Mouse (Mus musculus): ENCODE results near the gene Vps37c.

Vps37c gene

DNA sequence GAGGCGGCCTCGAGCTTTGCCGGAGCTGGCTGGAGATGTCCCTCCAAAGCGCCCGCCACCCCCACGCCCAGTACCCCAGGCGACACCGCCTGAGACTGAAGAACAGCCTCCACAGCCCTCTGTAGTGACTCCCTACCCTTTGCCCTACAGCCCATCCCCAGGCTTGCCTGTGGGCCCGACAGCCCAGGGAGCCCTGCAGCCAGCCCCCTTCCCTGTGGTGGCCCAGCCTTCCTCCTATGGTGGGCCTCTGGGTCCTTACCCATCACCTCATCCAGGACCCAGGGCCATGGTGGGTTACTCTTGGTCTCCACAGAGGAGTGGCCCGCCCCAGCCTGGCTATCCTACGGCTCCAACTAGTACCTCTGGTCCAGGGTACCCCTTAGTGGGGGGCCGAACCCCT is 24.1 kb downstream of the Vps37c start:
- no peak for DNase-seq (ENCODE audit: low read depth in 1 of 2, low spot score in 2 of 2)

- DNase-seq (ENCODE audit: low read depth in 1 of 2, low spot score in 2 of 2), result no peak
Observed at GRCm38 (mm10) chr19:10713551-10713950, 25.0 kb downstream of the Vps37c start.

DNA sequence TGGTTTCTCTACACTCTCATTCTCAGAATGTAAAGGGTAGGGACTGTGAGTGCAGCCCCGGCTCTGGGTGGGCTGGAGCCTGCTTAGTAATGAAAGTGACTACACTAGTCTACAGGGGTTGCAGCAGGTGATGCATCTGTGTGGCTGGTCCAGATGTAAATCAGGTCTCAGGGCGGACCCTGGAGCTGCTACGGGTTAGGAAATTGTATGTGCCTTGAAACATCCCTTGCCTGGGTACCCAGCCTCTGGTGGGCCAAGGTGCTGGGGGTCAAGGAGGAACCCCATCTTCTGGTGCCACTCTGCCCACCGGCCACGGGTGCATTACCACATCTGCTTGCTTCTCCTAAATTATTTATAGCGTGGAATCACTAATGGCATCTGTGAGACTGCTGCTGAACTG is 25.6 kb downstream of the Vps37c start:
- DNase-seq (ENCODE audit: low read depth in 1 of 2, low spot score in 2 of 2), result no peak

DNA sequence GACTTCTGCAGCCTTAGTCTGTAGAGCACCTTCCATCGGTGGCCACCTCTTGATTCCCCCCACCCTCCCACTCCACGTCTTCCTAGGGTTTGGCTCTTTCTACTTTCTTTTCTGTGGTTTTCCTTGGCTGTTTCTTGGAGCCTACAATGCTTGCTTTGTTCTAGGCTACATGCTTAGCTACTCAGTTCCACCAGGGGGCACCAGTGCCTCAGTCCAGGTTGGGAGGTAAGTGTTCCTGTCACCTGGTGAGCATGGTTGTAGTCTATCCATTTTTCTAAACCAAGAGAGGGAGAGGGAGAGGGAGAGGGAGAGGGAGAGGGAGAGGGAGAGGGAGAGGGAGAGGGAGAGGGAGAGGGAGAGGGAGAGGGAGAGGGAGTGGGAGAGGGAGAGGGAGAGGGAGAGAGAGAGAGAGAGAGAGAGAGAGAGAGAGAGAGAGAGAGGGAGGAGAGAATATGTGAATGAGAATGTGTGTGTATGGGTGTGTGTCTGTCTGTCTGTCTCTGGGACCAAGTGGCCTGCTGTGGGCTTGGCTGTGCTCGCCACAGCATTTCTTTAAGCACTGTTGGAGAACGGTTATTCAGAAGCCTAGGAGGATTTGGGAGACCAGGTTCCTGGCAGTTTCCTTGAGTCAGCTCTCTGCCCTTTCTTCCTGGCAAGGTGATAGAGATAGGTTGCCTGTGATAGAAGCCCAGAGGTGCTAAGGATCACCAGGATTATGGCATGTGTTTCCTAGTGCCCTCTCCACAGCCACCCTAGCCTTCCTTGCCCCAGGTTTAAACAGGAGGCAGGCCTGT is 26.3 kb downstream of the Vps37c start:
- DNase-seq (ENCODE audit: low read depth in 1 of 2, low spot score in 2 of 2), result no peak

GRCm38 (mm10) chr19:10715476-10715875 is 26.9 kb downstream of the Vps37c start:
- no peak for DNase-seq (ENCODE audit: low read depth in 1 of 2, low spot score in 2 of 2)

DNA sequence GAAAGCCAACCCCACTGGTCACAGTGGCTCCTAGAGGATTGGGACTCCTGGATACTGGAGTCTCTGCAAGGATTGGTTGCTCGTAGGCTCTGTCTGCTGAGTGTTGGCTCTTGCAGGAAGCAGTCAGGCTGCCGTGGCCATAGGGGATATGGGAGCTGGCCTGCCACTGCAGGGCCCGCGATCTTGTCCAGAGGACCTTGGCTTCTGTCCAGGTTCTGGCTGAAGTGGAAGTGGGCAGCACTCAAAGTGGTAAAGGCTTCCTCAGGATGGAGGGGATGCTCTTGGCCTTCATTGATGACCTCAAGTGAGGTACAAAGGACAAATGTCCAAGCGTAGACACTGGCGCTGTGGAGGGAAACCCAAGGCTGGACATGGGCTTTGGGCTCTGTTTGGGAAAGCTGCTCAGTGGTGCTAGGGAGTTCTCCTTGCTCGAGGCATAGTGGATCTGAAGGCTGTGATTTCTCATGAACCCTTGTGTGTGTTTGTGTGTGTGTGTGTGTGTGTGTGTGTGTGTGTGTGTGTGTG is 29.8 kb downstream of the Vps37c start:
- DNase-seq (ENCODE audit: low read depth in 1 of 2, low spot score in 2 of 2), result no peak

- DNase-seq (ENCODE audit: low read depth in 1 of 2, low spot score in 2 of 2), result no peak
Observed at GRCm38 (mm10) chr19:10719751-10720150, 31.2 kb downstream of the Vps37c start.

DNA sequence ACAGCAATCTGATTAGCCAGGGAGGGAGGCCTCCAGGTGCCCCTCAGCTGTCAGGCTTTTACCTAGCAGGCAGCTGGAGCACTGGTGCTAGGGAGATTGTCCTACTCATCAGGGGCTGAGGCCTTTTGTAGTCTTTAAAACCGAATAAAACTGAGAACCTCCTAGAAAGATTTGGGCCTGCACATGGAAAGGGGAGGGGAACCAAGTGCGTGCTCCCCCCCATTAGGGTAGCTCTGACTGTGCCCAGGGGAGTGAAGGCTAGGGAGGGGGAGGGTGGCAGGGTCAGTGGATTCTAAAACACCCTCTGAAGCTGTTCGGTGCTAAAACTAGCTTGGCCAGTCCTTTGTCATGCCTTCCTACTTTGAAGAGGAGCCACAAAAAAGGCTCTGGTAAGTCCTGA is 32.0 kb downstream of the Vps37c start:
- no peak for DNase-seq (ENCODE audit: low read depth in 1 of 2, low spot score in 2 of 2)

- no peak for DNase-seq (ENCODE audit: low read depth in 1 of 2, low spot score in 2 of 2)
Observed at GRCm38 (mm10) chr19:10721064-10721463, 32.5 kb downstream of the Vps37c start.

- no peak for DNase-seq (ENCODE audit: low read depth in 1 of 2, low spot score in 2 of 2)
Observed at GRCm38 (mm10) chr19:10723084-10723483, 34.5 kb downstream of the Vps37c start.

DNA sequence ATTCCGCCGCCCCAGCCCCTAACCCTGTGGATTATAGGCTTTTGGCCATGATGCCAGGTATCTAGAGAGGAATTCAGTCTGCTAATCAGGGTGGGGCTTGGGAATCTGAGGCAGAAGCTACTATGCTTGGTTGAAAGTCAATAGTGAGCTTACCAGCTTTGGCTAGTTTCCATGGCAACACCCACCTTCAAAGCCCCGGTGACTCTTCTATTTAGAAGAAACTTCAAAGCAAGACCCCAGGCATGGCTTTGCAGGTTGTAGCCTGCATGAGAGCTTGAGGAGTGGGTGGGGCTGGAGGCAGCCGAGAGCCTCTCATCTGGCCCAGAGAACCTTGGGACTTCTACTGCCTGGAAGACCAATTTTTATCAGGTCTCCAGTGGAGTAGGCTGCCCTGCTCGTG is 35.1 kb downstream of the Vps37c start:
- no peak for DNase-seq (ENCODE audit: low read depth in 1 of 2, low spot score in 2 of 2)

DNA sequence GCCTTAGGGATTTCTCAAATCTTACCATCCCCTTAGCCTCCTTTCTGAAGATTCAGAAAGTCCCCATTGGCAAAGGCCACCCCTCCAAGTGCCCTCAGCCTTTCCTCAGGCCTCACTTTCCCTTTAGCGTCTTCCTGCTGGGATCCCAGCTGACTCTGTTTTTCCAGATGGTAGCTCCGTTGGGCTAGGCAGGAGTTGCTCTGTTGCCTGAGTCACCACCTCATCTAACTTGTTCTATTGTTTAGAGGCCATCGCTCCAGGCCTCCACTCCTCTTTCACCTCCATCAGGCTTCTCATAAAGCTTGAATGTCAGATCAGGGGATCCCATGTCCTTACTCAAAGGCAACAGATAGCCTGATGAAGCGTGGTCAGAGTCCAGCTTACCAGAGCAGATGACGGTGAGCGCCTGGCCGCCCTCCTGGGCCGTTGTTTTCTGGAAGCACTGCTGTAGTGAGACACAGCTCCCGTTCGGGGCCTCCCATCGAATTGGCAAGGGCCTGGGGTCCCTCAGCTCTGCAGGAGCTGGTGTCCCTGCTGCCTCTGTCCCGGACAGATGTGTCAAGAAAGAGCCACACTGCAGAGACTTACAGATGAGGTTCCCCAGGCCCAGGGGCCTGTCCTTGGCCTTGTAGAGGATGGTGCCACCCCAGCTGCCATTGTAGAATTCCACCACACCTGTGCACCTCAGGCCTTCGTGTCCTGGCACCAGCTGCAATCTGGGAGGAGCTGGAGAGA is 36.3 kb downstream of the Vps37c start:
- DNase-seq (ENCODE audit: low read depth in 1 of 2, low spot score in 2 of 2), result no peak

DNA sequence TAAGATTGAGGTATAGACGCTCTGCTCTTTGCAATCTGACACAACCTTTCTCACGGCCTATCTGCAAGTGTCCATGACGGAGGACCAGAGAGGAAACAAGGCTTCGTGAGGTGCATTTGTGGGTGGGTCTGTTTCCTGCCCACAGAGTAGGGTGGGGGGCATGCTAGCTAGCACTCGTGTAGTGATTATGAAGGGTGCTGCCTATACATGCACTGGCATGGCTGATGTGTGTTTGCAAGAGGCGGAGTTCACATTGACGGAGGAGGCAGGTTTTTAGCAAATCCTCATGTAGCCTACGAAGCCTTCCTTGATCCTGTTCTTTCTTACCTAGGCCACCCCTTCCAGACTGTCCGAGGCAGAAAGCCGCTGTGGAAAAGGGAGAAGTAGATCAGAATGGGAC is 41.4 kb downstream of the Vps37c start:
- no peak for DNase-seq (ENCODE audit: low read depth in 1 of 2, low spot score in 2 of 2)

- no peak for DNase-seq (ENCODE audit: low read depth in 1 of 2, low spot score in 2 of 2)
Observed at GRCm38 (mm10) chr19:10730469-10730868, 41.9 kb downstream of the Vps37c start.

DNA sequence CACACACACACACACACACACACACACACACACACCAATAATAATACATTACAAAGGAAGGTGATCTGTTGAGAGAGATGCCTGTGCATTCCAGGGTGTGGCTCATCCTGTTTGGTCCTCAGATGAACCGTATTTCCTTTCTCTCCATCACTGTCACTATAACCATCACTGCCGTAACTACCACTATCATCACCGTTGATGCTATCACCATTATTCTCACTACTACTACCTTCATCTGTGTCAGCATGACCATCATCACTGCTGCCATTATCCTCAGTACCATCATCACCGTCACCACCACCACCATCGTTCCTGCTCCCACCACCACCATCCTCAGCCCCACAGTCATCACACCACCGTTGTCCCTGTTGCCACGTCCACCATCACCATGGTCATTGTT is 43.4 kb downstream of the Vps37c start:
- no peak for DNase-seq (ENCODE audit: low read depth in 1 of 2, low spot score in 2 of 2)

- no peak for DNase-seq (ENCODE audit: low read depth in 1 of 2, low spot score in 2 of 2)
Observed at GRCm38 (mm10) chr19:10732741-10733140, 44.2 kb downstream of the Vps37c start.

- DNase-seq (ENCODE audit: low read depth in 1 of 2, low spot score in 2 of 2), result no peak
Observed at GRCm38 (mm10) chr19:10733501-10734127, 45.1 kb downstream of the Vps37c start.

GRCm38 (mm10) chr19:10734554-10734953 is 46.0 kb downstream of the Vps37c start:
- DNase-seq (ENCODE audit: low read depth in 1 of 2, low spot score in 2 of 2), result no peak

- DNase-seq (ENCODE audit: low read depth in 1 of 2, low spot score in 2 of 2), result no peak
Observed at GRCm38 (mm10) chr19:10735061-10735460, 46.5 kb downstream of the Vps37c start.

DNA sequence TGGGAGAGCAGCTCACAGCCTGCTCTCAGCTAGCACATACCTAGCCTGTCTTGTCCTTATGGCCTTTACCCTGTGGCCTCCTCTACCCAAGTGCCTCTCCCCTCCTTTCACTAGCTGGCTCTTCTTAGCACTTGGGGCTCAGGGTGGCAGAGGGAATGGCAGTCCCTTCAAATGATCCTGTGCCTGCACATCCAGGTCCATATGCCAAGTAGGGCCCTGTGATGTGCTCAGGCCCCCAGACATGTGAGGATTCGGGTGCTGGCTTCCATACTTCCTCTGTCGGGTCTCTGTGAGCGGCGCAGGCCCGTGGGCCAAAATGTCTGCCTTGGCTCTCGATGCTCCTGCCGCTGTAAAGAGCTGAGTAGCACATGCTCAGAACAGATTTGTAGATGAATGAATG is 47.3 kb downstream of the Vps37c start:
- DNase-seq (ENCODE audit: low read depth in 1 of 2, low spot score in 2 of 2), result no peak

DNA sequence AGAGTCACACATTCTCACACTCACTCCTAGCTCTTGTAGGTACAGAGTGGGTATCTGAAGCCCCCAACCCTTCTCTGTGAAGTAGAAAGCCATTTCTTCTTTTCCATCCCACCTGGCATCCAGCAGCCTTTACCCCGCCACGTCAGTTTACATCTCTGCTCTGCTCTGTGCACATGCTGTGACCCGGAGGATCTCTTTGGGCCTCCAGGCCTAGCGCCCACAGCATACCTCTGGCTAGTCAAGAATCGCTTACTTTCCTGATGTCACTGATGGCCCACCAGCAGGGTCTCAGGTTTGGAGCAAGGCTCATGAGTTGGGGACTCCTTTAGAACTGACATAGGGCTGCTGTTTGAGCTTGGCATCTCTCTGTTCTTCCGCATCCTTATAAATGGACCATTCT is 49.5 kb downstream of the Vps37c start:
- DNase-seq (ENCODE audit: low read depth in 1 of 2, low spot score in 2 of 2), result no peak

- DNase-seq (ENCODE audit: low read depth in 1 of 2, low spot score in 2 of 2), result peak; percentile 56 to 63
Observed at GRCm38 (mm10) chr19:10738811-10739210, 50.3 kb downstream of the Vps37c start, which contains the start of gene Cd5. Gene Cd5 (minus strand): TSS chr19:10739002.
